Mouse (Mus musculus) MEL (cell line): ENCODE measurements around the gene P3h4. TPM values are rescaled to one million over a fixed set of nuclear protein-coding genes. Genes with fewer than 3 reads are reported as not detected.
A peak's percentile ranks its signal among the peaks of the same experiment; 100 is the strongest.

Source experiments
- DNase-seq: peaks from one replicate; pipeline ENCODE4 v3.0.0; 2011; ENCODE audit warnings: low read depth, low spot score
- H3K27ac ChIP-seq: 2 replicates; pipeline ENCODE4 v1.5.1; 2012; ENCODE audit warnings: low read depth, mild to moderate bottlenecking, control low read depth, low read length, moderate library complexity; ENCODE audit not compliant: control insufficient read depth
- H3K27me3 ChIP-seq, 2 experiments: fragments of 150-350 bp in 1 of 2; sonication (generic) in 1 of 2; 2 replicates each; pipeline ENCODE4 v1.6.1; 2012; ENCODE audit warnings: low read length in 2 of 2, mild to moderate bottlenecking in 2 of 2, improper control_type of control experiment in 1 of 2, moderate library complexity in 1 of 2; ENCODE audit not compliant: insufficient read depth in 2 of 2, control insufficient read depth in 1 of 2
- H3K36me3 ChIP-seq, 2 experiments: 2 replicates each; pipeline ENCODE4 v1.6.1; 2012 to 2014; ENCODE audit warnings: low read length in 2 of 2, improper control_type of control experiment in 1 of 2, inconsistent platforms in 1 of 2, mild to moderate bottlenecking in 1 of 2; ENCODE audit not compliant: insufficient read depth in 2 of 2, control insufficient read depth in 1 of 2
- H3K4me1 ChIP-seq, 2 experiments: fragments of 150-350 bp in 1 of 2; sonication (generic) in 1 of 2; 2 replicates each; pipeline ENCODE4 v1.6.1; 2012; ENCODE audit warnings: low read length in 2 of 2, improper control_type of control experiment in 1 of 2, mild to moderate bottlenecking in 1 of 2; ENCODE audit not compliant: insufficient read depth in 2 of 2, control insufficient read depth in 1 of 2
- H3K4me3 ChIP-seq, 2 experiments: fragments of 150-350 bp in 1 of 2; sonication (generic) in 1 of 2; 2 replicates each; pipeline ENCODE4 v1.5.1; 2012; ENCODE audit warnings: low read depth in 2 of 2, low read length in 2 of 2, mild to moderate bottlenecking in 2 of 2, moderate library complexity in 2 of 2, control low read depth in 1 of 2, improper control_type of control experiment in 1 of 2; ENCODE audit not compliant: control insufficient read depth in 1 of 2, insufficient read depth in 1 of 2
- H3K79me2 ChIP-seq: 2 replicates; pipeline ENCODE4 v1.6.1; 2012; ENCODE audit warnings: mild to moderate bottlenecking, low read length, moderate library complexity; ENCODE audit not compliant: control insufficient read depth, poor library complexity, insufficient read depth
- H3K9ac ChIP-seq: 2 replicates; pipeline ENCODE4 v1.6.1; 2012; ENCODE audit warnings: low read depth, mild to moderate bottlenecking, control low read depth, low read length, moderate library complexity; ENCODE audit not compliant: control insufficient read depth, poor library complexity, severe bottlenecking
- H3K9me3 ChIP-seq: fragments of 150-350 bp; sonication (generic); replicated peaks from 2 replicates; pipeline ENCODE4 v1.6.1; 2012; ENCODE audit warnings: mild to moderate bottlenecking, low read length, improper control_type of control experiment, moderate library complexity; ENCODE audit not compliant: insufficient read depth
- BHLHE40 ChIP-seq: IDR thresholded peaks from 2 replicates; pipeline ENCODE4 v1.6.1; 2012; ENCODE audit warnings: low read depth, mild to moderate bottlenecking, inconsistent platforms, low read length, improper control_type of control experiment, borderline replicate concordance
- CHD2 ChIP-seq: IDR thresholded peaks from 2 replicates; pipeline ENCODE4 v1.6.1; 2011; ENCODE audit warnings: low read length, improper control_type of control experiment
- GATA1 ChIP-seq: IDR thresholded peaks from 2 replicates; pipeline ENCODE4 v1.6.1; 2011; ENCODE audit warnings: low read depth, low read length, improper control_type of control experiment
- HCFC1 ChIP-seq: IDR thresholded peaks from 2 replicates; pipeline ENCODE4 v1.6.1; 2012; ENCODE audit warnings: low read depth, mild to moderate bottlenecking, inconsistent platforms, low read length, improper control_type of control experiment, moderate library complexity
- JUND ChIP-seq: IDR thresholded peaks from 2 replicates; pipeline ENCODE4 v1.6.1; 2011; ENCODE audit warnings: low read depth, mild to moderate bottlenecking, improper control_type of control experiment, low read length
- KAT2A ChIP-seq: conservative IDR thresholded peaks from 2 replicates; pipeline ENCODE4 v1.6.1; 2012; ENCODE audit warnings: low read depth, low read length, improper control_type of control experiment, inconsistent platforms
- MAFK ChIP-seq: IDR thresholded peaks from 2 replicates; pipeline ENCODE4 v1.6.1; 2011; ENCODE audit warnings: low read depth, mild to moderate bottlenecking, low read length, improper control_type of control experiment, borderline replicate concordance
- MAX ChIP-seq: IDR thresholded peaks from 2 replicates; pipeline ENCODE4 v1.6.1; 2011; ENCODE audit warnings: low read length, improper control_type of control experiment
- MAZ ChIP-seq: IDR thresholded peaks from 2 replicates; pipeline ENCODE4 v1.6.1; 2012; ENCODE audit warnings: low read depth, mild to moderate bottlenecking, inconsistent platforms, low read length, improper control_type of control experiment
- MEF2A ChIP-seq: IDR thresholded peaks from 2 replicates; pipeline ENCODE4 v1.6.1; 2014; ENCODE audit warnings: low read depth, mild to moderate bottlenecking, inconsistent platforms, low read length, improper control_type of control experiment; ENCODE audit not compliant: poor library complexity, insufficient replicate concordance, severe bottlenecking; ENCODE audit errors: extremely low read depth
- MXI1 ChIP-seq: IDR thresholded peaks from 2 replicates; pipeline ENCODE4 v1.6.1; 2011; ENCODE audit warnings: mild to moderate bottlenecking, low read depth, low read length, improper control_type of control experiment
- MYB ChIP-seq: IDR thresholded peaks from 2 replicates; pipeline ENCODE4 v1.6.1; 2011; ENCODE audit warnings: mild to moderate bottlenecking, low read depth, low read length, improper control_type of control experiment
- MYC ChIP-seq: IDR thresholded peaks from 2 replicates; pipeline ENCODE4 v1.6.1; 2011; ENCODE audit warnings: low read depth, mild to moderate bottlenecking, low read length, improper control_type of control experiment, moderate library complexity
- NELFE ChIP-seq: IDR thresholded peaks from 2 replicates; pipeline ENCODE4 v1.6.1; 2011; ENCODE audit warnings: low read depth, low read length, improper control_type of control experiment
- POLR2AphosphoS2 ChIP-seq: IDR thresholded peaks from 2 replicates; pipeline ENCODE4 v1.6.1; 2011; ENCODE audit warnings: low read length, improper control_type of control experiment
- POLR2AphosphoS5 ChIP-seq: IDR thresholded peaks from 2 replicates; pipeline ENCODE4 v1.6.1; 2012; ENCODE audit warnings: low read depth, borderline replicate concordance, mild to moderate bottlenecking, inconsistent platforms, low read length, moderate library complexity, mixed read lengths
- RCOR1 ChIP-seq: IDR thresholded peaks from 2 replicates; pipeline ENCODE4 v1.6.1; 2012; ENCODE audit warnings: low read depth, mild to moderate bottlenecking, inconsistent platforms, low read length, improper control_type of control experiment
- SIN3A ChIP-seq: IDR thresholded peaks from 2 replicates; pipeline ENCODE4 v1.6.1; 2012; ENCODE audit warnings: low read length, improper control_type of control experiment, inconsistent platforms
- SMC3 ChIP-seq: IDR thresholded peaks from 2 replicates; pipeline ENCODE4 v1.6.1; 2011; ENCODE audit warnings: low read depth, low read length, improper control_type of control experiment
- TAL1 ChIP-seq: IDR thresholded peaks from 2 replicates; pipeline ENCODE4 v1.6.1; 2012; ENCODE audit warnings: mild to moderate bottlenecking, inconsistent platforms, low read length, moderate library complexity, mixed read lengths
- TBP ChIP-seq: IDR thresholded peaks from 2 replicates; pipeline ENCODE4 v1.8.0; 2011; ENCODE audit warnings: low read depth, low read length, improper control_type of control experiment
- TCF12 ChIP-seq: IDR thresholded peaks from 2 replicates; pipeline ENCODE4 v1.6.1; 2014; ENCODE audit warnings: low read depth, mild to moderate bottlenecking, inconsistent platforms, low read length, improper control_type of control experiment, moderate library complexity
- UBTF ChIP-seq: IDR thresholded peaks from 2 replicates; pipeline ENCODE4 v1.6.1; 2012; ENCODE audit warnings: low read depth, mild to moderate bottlenecking, inconsistent platforms, low read length, improper control_type of control experiment, moderate library complexity, borderline replicate concordance; ENCODE audit not compliant: insufficient read depth
- USF1 ChIP-seq: IDR thresholded peaks from 2 replicates; pipeline ENCODE4 v1.6.1; 2014; ENCODE audit warnings: low read depth, mild to moderate bottlenecking, inconsistent platforms, low read length, improper control_type of control experiment, moderate library complexity
- USF2 ChIP-seq, 2 experiments: IDR thresholded peaks; 2 replicates each; pipeline ENCODE4 v1.6.1; 2011 to 2012; ENCODE audit warnings: improper control_type of control experiment in 2 of 2, low read length in 2 of 2, borderline replicate concordance in 1 of 2, inconsistent platforms in 1 of 2, low read depth in 1 of 2, mild to moderate bottlenecking in 1 of 2; ENCODE audit not compliant: insufficient read depth in 1 of 2
- polyA plus RNA-seq, 2 experiments: library from polyadenylated mRNA; stranded (reverse) in 1 of 2; unstranded in 1 of 2; fragments of >175 nt in 1 of 2; fragments of >200 nt in 1 of 2; gene quantifications; 2 replicates each; pipeline versions ENCODE4 v1.2.1 to v1.2.4; 2012; ENCODE audit warnings: low replicate concordance in 2 of 2, low read depth in 1 of 2; ENCODE audit not compliant: insufficient read length in 2 of 2, insufficient read depth in 1 of 2, missing spikeins in 1 of 2
- total RNA-seq: library from RNA; depleted of rRNA; stranded (reverse); fragments of 300-350 nt; gene quantifications from 2 replicates; pipeline ENCODE4 v1.2.3, GENCODE M21; 2012

The P3h4 gene
- total and polyA plus RNA-seq, 3 experiments: 0.88 TPM; not detected in 2

- 0 out of 2 replicates have a peak, but pooled peaks have one; percentile 40 for TF ChIP-seq JUND
- no peak for TF ChIP-seq POLR2AphosphoS2
- TF ChIP-seq POLR2AphosphoS5: no peak
- peak; percentile 75; the same call in 1 of the 2 replicates for TF ChIP-seq MYC
- TF ChIP-seq MYB: no peak
- no peak for TF ChIP-seq CHD2
- TF ChIP-seq TCF12: peak; percentile 64
- TF ChIP-seq MAFK: no peak
- no peak; the same call in 1 of the 2 replicates for TF ChIP-seq MAX
- TF ChIP-seq RCOR1: peak; percentile 65; the same call in 1 of the 2 replicates
- TF ChIP-seq USF1: no peak
- no peak for TF ChIP-seq UBTF
- TF ChIP-seq TBP: no peak
- TF ChIP-seq SMC3: peak; percentile 98
- no peak for TF ChIP-seq NELFE
- TF ChIP-seq MEF2A: no peak
- no peak; the same call in 1 of the 2 replicates for TF ChIP-seq KAT2A
- TF ChIP-seq TAL1: no peak
- TF ChIP-seq MXI1: peak; percentile 65
- TF ChIP-seq MAZ: 0 out of 2 replicates have a peak, but pooled peaks have one; percentile 80
- peak; percentile 96 for TF ChIP-seq GATA1
- TF ChIP-seq BHLHE40: no peak
Measured at GRCm38 (mm10) chr11:100425851-100426250, 11.2 kb upstream of the P3h4 start (continued).

- H3K27me3 ChIP-seq: no peaks in the 10 kb centered on the region
- peaks cover 2 to 8% of the 10 kb centered on the region in 2 experiments for H3K4me1 ChIP-seq
- DNase-seq: no peak
- no peak for TF ChIP-seq MAX
- TF ChIP-seq MYC: no peak
- no peak for TF ChIP-seq USF2 (IDR thresholded peaks at IDR 0.05; ENCODE audit: borderline replicate concordance in 1 of 2, insufficient read depth in 1 of 2, low read depth in 1 of 2, low read length in 2 of 2)
- no peak for TF ChIP-seq MYB
- TF ChIP-seq NELFE: no peak
- no peak for TF ChIP-seq BHLHE40
- no peak for TF ChIP-seq GATA1
- no peak for TF ChIP-seq HCFC1
- TF ChIP-seq MAFK: no peak
- TF ChIP-seq SIN3A: no peak
- TF ChIP-seq POLR2AphosphoS5: no peak
- TF ChIP-seq MAZ: no peak
- TF ChIP-seq JUND: no peak
- TF ChIP-seq, all 39 proteins: peak for 0
- Histone ChIP-seq H3K4me3 (no peak overlapping the region), H3K36me3 (peaks cover 0 to 4% of the 10 kb centered on the region in 2 experiments; a peak in 2 of 4 replicates), H3K27ac (no peak overlapping the region), H3K9me3 (no peaks in the 10 kb centered on the region), H3K79me2 (no peaks in the 10 kb centered on the region), H3K9ac (no peak overlapping the region)
Measured at GRCm38 (mm10) chr11:100423836-100424235, 9.2 kb upstream of the P3h4 start.
